Mouse (Mus musculus): ENCODE results near the gene B3galt4.
"Not testable (repeated sequence)": the region's sequence is repeated elsewhere in the genome, so short reads cannot be mapped to it uniquely, and the experiment has no call there.

Gene B3galt4

DNA sequence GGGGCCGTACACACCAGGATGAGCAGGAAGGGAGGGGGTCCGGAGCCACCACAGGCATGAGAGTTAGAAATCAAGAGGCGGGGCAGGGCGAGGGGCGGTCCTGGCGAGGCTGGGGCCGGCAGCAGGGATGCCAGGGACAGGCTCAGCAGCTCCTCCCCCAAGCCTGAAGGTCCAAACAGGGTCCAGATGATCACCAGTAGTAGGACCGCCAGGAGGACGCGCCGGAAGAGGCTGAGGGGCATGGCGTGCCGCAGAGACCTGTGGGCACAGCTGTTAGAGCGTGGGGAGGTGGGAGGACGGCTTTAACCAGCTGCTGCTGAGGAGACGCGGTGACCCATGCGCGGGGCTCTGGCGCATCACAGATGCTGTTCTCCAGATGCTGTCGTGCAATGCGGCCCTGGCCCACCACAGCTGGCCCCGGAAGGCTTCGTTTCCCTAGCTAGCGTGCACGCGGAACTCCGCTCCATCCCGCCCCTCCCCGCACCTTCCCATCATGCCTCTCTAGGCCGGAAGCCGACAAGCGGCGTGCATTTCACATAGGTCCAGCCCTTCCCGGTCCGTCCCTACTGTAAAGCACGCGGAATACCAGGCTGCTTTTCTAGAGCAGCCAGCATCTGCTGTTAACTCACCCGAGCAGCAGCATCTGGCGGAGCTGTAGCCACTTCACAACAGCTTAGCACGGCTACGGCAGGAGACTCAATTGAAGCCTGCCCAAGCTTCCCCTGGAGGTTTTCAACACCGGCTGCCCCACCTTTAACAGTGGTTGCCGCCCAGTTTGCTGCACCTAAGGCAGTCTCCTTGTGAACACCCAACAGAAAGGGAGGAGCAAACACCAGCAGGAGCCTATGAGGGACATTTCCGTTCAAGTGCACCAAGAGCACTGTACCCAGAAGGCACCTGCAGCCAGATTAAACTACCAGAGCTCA, at the start of gene B3galt4:
B3galt4 (minus strand) TSS at position 468 of the 926 bp plus-strand sequence.
- DNase-seq: peak; percentile 76

DNA sequence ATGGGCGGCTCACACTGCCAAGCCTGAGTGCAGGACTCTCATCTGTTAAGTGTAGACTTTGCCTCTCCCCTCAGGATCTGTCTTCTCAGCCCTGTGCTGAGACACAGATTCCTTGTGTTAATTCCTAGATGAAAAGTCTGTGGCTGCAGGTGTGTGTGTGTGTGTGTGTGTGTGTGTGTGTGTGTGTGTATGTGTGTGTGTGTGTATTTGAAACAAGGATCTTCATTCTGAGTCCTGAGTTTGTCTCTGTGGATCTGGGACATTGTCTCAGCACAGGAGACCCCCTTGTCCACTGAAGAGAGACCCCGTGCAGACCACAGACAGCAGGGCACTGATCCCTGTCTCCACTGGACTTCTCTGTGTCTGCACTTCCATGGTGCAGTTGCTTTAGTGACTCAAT, 49.5 kb upstream of the B3galt4 start:
- not testable (repeated sequence) for DNase-seq

DNA sequence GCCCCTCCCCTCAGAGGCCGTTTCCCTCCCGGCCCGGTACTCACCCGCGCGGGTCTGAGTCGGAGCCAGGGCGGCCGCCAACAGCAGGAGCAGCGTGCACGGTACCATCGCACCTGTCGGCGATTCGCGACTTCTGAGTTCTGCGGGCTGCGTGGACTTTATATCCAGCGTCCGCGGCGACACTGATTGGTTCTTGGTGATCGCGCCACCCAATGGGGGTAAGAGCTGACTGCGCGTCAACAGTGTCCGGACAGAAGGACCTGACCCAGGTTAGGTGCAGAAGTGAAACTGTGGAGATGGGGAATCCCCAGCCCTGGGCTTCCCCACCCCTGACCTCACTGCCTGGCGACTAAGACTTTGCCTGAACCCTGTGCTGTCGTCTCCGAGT, 48.9 kb upstream of the B3galt4 start, which contains the start of gene H2-K1:
H2-K1 (minus strand) TSS at position 198 of the 388 bp plus-strand sequence.
- DNase-seq: peak; percentile 71

DNA sequence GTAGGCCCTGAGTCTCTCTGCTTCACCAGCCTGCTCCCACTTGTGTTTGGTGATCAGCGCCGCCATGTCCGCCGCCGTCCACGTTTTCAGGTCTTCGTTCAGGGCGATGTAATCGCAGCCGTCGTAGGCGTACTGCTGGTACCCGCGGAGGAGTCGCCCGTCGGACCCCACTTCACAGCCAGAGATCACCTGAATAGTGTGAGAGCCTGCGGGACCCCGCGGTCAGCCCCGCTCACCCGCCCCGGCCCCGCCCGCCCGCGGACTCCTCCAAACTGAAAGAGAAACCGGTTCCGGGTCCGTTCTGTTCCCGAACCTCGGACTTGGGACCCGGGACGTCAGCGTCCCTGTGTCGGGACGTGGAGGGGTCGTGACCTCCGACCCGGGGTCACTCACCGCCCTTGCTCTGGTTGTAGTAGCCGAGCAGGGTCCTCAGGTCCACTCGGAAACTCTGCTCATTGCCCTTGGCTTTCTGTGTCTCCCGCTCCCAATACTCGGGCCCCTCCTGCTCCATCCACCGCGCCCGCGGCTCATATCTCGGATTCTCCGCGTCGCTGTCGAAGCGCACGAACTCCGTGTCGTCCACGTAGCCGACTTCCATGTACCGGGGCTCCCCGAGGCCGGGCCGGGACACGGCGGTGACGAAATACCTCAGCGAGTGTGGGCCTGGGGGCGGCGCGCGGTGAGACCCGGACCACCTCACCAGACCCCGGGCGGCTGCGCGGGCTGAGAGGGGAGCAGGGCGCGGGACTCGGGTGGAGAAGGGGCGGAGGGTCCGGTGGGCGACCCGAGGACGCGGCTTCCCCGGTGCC, 48.3 kb upstream of the B3galt4 start:
- peak; percentile 11 for DNase-seq

DNA sequence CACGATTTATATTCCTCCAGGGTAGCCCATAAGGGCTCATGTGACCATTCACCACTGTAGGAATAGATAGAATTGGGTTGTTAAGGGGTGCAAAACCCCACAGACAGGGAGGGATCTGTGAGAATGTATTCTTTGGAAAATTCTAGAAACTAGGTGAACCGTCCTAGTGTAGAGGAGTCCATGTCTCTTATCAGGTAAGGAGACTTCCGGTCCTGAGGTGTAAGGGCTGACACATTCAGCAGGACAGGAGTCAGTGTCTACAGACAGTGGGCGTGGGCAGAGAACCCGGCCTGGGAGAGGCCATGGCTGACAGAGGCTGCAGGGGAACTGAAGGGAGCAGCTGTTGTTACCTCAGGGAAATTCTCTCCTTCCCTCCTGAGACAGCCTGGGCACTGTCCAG, 47.4 kb upstream of the B3galt4 start:
- not testable (repeated sequence) for DNase-seq

DNA sequence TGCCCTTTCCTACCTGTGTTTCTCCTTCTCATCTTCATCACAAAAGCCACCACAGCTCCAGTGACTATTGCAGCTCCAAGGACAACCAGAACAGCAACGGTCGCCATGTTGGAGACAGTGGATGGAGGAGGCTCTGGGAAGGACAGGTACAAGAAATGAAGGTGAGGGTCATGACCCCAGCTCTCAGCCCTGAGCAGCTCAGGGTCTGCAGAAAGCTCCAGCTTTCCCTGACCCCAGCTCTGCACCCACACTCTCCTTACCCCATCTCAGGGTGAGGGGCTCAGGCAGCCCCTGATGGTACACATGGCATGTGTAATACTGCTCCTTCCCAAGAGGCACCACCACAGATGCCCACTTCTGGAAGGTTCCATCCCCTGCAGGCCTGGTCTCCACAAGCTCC, 45.7 kb upstream of the B3galt4 start:
- DNase-seq: not testable (repeated sequence)

DNA sequence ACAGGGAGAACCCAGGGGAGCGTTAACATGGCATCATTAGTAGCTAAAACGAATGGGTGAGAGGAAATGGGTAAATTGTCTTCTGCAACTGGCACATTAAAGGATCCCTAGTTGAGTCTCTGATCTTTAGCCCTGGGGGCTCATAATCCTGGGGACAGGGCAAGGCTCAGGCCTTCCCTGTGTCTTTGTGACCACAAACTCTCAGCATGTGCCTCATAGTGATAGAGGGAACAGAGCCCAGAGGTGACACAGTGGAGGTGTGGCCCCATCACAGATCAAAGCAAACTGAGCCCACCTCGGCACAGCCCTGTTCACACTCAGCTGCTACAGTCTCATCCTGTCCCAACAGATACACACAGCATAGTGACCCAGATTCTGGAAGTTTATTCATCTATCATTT, 44.4 kb upstream of the B3galt4 start:
- no peak for DNase-seq

DNA sequence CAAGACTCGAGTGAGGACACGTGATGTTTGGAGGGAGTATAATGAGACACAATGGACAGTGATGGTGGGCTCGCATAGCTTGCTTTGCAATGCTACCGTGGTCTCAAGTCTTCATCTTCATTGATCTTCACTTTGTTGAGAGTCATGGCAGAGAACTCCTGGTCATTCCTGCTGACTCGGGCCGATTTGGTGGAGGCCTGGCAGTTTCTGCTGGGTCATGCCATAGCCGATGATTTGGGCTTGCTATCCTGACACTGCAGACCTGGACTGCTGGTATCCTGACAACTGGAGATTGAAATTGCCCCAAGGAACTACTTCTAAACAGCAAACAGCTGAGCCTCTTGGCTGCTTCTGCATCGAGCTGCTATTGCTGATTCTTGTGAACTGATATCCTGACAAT, 43.7 kb upstream of the B3galt4 start:
- no peak for DNase-seq

DNA sequence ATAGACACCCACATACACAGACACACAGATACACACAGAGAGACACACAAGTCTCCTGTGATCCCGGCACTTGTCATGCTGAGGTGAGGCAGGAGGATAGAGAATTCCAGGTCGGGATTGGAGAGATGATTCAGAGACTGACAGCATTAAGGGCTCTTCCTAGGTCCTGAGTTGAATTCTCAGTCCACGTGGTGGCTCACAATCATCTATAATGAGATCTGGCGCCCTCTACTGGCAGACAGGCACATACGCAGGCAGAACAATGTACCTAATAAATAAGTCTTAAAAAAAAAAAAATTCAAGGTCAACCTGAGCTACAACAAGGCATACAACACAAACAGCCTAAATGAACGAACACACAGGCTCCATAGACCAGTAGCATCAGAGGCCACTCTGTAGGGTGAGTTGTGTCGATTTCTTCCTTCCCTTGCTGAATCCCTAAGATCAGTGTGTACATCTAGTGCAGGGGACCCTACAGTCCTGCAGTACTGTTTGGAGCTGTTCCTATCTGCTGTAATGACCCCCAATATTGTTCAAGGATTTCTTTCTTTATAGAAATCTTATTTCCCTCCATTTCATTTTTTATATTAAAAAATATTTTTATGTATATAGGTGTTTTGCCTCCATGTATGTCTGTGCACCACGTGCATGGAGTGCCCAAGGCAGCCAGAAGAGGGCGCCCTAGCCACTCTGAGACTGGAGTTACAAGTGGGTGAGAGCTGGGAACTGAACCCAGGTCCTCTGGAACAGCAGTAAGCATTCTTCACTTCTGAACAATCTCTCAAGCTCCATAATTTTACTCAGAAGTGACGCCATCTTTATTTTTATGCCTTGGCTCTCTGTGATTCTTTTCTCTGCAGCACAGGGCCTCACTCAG, 40.7 kb upstream of the B3galt4 start:
- peak; percentile 46 for DNase-seq

DNA sequence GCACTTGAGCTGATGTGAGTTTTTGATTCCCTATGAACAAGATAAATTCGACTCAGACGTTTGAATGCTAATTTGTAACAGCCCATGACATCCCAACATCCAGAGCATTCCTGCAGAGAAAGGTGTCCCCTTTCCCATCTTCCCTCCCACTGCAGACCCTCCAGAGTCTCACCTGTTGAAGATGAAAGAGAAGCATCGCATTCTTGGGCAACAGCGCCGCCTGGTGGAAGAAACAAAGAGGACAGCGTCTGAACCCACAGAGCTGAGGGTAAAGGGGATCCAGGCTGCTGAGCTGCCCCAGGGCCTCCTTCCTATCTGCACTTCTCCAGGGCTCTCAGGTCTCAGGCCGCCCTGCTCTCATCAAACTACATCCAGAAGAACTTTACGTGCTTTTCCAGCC, 30.8 kb upstream of the B3galt4 start:
- peak; percentile 67 for DNase-seq

DNA sequence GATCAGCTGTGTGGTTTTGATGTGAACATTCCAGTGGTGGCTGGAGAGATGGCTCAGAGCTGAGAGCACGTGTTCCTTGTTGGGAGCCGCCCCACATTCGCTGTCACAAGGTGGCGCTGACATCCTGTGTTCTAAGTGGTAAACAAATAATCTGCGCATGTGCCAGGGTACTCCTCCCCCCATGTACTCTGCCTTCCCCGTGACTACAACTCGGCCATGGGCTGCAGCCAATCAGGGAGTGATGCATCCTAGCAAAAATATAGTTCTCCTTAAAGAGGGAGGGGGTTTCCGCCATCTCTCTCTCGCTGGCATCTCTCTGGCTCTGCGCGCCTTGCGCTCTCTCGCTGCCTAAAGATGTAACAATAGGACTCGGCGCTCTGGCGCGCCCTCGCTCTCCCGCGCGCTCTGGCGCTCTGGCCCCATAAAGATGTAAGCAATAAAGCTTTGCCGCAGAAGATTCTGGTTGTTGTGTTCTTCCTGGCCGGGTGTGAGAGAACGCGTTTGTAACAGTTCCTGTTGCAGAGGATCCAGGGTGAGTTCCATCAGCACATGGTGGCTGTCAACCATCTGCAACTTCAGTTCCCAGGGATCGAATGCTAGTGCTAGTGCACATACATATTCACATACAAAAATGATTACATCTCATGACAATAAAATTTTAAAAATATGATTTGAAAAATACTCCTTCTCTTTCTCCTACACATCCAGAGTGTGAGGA, 30.1 kb upstream of the B3galt4 start:
- peak; percentile 93 for DNase-seq

DNA sequence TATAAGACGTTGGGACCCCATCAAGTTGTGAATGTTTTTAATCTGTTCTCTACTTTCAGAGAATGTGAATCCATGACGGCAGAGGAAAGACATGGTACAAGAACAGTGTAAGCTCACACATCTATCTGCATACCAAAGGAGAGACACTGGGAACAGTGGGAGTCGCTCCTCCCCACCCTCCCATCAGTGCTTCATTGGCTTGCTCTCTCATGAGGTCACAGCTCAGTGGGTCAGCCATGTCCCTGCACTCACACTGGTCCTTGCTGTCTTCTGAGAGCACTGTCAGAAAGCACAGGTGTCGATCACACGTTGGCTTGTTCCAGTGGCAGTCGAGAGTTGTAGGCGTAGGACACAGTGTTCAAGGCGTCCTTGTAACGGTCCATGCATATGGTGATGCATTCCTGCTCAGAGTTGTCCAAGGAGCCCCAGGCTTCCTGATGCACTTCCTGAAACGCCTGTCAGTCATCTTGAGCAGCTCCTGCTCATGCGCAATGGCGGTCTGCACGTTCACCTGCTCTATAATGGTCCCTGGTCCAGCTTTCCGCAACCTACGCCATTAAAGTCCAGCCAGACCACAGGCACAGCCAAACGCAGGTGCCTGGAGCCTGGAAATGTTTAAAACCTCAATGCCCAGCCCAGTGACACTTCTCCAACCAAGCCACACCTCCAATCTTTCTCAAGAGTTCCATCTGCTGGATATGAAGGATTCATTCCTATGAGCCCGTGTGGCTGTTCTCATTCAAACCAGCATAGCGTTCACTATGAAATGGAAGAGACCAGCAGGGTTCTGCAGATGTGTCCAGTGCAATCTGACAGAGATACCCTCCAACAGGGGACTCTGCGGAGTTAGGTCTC, 29.1 kb upstream of the B3galt4 start:
- DNase-seq: peak; percentile 38

DNA sequence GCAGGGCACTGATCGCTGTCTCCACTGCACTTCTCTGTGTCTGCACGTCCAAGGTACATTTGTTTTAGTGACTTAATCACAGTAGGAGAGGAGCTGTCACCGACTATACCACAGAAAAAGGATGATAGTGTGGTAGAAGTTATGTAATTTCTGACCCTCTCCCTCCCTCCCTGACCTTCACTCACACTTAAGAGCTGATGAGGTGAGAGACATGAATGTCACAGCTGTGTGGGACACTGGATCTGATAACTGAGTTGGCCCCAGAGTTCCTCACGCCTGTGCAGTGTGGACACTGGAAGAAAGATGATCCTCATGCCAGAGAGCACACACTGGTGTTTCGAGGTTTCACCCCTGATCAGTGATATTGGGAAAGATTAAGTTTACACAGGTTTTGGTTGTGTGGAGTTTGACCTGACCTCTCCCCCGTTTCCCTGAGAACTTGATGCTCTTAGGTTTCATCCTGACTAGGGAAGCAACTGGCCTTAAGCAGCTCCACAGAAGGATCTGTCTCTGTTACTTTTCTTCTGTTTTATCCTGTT, 28.3 kb upstream of the B3galt4 start:
- DNase-seq: no peak

DNA sequence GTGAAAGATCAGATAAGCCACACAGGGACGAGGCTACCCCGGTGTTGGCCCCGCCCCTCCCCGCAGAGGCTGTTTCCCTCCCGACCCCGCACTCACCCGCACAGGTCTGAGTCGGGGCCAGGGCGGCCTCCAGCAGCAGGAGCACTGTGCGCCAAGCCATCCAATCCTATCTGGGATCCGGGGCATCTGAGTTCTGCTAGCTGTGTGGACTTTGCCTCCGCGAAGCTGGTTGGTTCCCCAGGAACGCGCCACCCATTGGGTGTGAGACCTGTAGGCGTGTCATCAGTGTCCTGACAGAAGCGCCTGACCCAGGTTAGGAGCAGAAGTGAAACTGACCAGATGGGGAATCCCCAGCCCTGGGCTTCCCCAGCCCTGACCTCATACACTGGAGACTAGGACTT, 27.3 kb upstream of the B3galt4 start:
- DNase-seq: peak; percentile 91

DNA sequence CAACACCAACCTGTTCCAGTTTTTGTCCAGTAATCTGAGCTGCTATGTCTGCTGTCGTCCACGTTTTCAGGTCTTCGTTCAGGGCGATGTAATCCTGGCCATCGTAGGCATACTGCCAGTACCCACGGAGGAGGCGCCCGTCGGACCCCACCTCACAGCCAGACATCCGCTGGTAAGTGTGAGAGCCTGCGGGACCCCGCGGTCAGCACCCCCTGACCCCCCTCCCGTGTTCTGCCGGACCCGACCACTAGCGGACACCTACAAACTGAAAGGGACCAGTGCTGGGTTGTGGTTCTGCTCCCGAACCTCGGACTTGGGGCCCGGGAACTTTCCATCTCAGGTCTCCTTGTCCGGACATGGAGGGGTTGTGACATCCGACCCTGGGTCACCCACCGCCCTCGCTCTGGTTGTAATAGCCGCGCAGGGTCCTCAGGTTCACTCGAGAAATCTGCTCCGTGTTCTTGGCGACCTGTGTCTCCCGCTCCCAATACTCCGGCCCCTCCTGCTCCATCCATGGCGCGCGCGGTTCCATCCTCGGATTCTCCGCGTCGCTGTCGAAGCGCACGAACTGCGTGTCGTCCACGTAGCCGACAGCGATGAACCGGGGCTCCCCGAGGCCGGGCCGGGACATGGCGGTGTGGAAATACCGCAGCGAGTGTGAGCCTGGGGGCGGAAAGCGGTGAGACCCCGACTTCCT, 26.7 kb upstream of the B3galt4 start:
- DNase-seq: peak; percentile 49

DNA sequence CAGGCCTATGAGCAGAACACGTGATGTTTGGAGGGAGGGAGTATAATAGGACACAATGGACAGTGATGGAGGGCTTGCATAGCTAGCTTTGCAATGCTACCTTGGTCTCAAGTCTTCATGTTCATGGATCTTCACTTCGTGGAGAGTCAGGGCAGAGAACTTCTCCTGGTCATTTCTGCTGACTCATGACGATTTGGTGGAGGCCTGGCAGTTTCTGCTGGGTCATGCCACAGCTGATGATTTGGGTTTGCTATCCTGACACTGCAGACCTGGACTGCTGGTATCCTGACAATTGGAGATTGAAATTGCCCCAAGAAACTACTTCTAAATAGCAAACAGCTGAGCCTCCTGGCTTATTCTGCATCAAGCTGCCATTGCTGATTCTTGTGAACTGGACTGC, 22.3 kb upstream of the B3galt4 start:
- no peak for DNase-seq

DNA sequence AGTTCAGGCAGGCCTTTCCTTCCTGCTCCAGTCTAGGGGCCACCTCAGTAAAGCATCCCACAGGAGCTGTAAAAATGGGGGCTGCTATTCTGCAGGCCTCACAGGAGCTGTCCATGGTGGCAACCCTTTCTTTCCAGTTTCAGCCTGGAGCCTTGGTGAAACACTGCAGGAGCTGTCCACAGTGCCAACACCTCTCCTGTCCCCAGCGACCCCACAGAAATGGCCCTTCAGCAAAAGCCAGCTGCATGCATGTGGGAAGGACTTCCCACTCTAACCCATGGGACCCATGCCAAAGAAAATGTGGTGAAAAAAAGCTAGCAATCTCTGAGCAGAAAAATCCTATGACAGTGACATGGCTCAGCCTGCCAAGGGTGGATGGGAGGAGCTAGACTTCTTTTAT, 21.4 kb upstream of the B3galt4 start:
- DNase-seq: no peak

DNA sequence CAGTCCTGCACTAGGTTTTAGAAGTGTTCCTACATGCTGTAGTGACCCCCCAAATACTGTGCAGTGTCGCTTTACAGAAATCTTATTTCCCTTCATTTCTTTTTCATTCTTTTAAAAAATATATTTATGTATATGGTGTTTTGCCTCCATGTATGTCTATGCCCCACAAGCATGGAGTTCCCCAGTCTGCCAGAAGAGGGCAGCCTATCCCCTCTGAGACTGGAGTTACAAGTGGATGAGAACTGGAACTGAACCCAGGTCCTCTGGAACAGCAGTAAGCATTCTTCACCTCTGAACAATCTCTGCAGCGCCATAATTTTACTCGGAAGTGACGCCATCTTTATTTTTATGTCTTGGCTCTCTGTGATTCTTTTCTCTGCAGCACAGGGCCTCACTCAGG, 18.1 kb upstream of the B3galt4 start:
- no peak for DNase-seq

DNA sequence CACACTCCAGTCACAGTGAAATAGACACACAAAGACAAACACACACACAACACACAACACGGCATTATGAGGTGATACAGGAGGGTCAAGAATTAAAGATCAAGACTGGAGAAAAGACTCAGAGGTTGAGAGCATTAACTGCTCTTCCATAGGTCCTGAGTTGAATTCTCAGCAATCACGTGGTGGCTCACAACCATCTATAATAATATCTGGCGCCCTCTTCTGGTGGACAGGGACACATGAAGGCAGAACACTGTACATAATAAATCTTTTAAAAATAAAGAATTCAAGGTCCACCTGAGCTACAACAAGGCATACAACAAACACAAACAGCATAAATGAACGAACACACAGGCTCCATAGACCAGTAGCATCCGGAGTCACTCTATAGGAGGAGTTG, 17.6 kb upstream of the B3galt4 start:
- no peak for DNase-seq

DNA sequence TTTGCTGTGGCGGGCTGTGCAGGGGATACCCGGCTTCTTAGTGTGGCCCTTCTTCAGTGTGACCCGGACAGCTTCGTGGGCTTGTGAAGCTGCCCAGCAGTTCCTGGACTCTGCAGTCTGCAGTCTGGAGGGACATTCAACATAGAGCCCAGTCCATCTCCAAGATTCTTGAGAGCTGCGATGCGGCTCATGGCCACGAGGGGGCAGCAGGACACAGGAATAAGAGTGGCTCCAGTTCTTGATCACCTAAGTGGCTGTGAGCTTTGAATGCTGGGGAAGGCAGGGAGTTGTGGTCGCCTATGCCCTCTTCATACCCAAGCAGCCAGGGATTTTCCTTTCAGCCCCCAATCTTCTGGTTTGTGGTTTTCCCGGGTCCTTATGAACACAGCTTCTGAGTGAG, 17.2 kb upstream of the B3galt4 start:
- DNase-seq: peak; percentile 71

Measured in cerebellum, adult 9-11 months (tissue).